Mouse (Mus musculus): ENCODE measurements around the gene Alox5ap. TPM values are rescaled to one million over a fixed set of nuclear protein-coding genes. Genes with fewer than 3 reads are reported as not detected.

The Alox5ap gene
- polyA plus RNA-seq, 1 experiment from 2014 or later = 11.2 TPM

DNA sequence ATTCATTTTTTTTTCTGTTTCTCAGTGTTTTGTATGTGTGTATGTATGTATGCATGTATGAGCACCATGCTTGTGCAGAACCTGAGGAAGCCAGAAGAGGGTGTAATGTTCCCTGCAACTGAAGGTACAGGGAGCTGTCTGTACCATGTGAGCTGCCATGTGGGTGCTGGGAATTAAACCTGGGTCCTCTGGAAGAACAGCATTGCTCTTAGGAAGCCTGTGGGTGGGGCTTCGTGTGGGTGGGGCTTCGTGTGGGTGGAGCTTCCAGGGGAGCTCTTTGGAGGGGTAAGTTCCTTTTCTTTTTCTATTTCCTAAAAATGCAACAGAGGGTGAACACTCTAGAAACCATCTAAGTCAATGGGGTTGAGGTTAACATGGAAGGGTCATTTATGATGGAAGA is 11.1 kb upstream of the Alox5ap start:
- no peak for ATAC-seq (ENCODE audit: insufficient number of reproducible peaks, insufficient read depth, low FRiP score, low read depth)
- Histone ChIP-seq H3K9me3 (ENCODE audit: control insufficient read depth, low read depth, low read length) (no peaks in the 10 kb centered on the region), H3K4me1 (ENCODE audit: control insufficient read depth, insufficient read depth, low read length) (no peaks in the 10 kb centered on the region), H3K27ac (ENCODE audit: low read length) (no peak overlapping the region), H3K4me3 (ENCODE audit: low read depth, low read length) (no peak overlapping the region), H3K4me2 (replicated peaks; ENCODE audit: low read depth, low read length) (no peak overlapping the region), H3K9ac (replicated peaks; ENCODE audit: low read depth, low read length) (no peak overlapping the region), H3K36me3 (ENCODE audit: control insufficient read depth, insufficient read depth, low read length) (no peaks in the 10 kb centered on the region), H3K27me3 (ENCODE audit: control insufficient read depth, insufficient read depth, low read length) (no peaks in the 10 kb centered on the region)
- 62% methylated on average over 2 of the region's 2 CpGs for WGBS

DNA sequence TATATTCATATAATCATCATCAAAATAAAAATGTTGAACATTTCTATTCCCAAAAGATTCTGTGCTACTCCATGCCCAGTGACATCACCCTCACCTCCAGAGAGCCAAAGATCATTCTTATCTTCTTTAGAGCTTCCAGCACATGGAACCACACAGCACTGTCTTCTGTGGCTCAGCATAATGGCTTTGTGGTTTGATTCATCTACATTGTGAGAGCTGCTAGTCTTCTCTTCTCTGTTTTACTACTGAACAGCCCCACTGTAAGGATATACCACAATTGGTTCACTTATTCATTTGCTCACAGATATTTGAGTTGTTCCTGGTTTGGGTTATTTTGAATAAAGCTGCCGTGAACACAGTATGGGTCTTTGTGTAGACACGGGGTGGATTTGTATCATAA is 9.0 kb upstream of the Alox5ap start:
- 86% methylated on average over 2 of the region's 2 CpGs for whole genome bisulfite sequencing
- Histone ChIP-seq H3K4me2 (replicated peaks; ENCODE audit: low read depth, low read length) (no peak overlapping the region), H3K9me3 (ENCODE audit: control insufficient read depth, low read depth, low read length) (no peaks in the 10 kb centered on the region), H3K27ac (ENCODE audit: low read length) (no peak overlapping the region), H3K36me3 (ENCODE audit: control insufficient read depth, insufficient read depth, low read length) (no peaks in the 10 kb centered on the region), H3K4me3 (ENCODE audit: low read depth, low read length) (no peak overlapping the region), H3K4me1 (ENCODE audit: control insufficient read depth, insufficient read depth, low read length) (no peaks in the 10 kb centered on the region), H3K9ac (replicated peaks; ENCODE audit: low read depth, low read length) (no peak overlapping the region), H3K27me3 (ENCODE audit: control insufficient read depth, insufficient read depth, low read length) (no peaks in the 10 kb centered on the region)
- ATAC-seq (ENCODE audit: insufficient number of reproducible peaks, insufficient read depth, low FRiP score, low read depth) = no peak

DNA sequence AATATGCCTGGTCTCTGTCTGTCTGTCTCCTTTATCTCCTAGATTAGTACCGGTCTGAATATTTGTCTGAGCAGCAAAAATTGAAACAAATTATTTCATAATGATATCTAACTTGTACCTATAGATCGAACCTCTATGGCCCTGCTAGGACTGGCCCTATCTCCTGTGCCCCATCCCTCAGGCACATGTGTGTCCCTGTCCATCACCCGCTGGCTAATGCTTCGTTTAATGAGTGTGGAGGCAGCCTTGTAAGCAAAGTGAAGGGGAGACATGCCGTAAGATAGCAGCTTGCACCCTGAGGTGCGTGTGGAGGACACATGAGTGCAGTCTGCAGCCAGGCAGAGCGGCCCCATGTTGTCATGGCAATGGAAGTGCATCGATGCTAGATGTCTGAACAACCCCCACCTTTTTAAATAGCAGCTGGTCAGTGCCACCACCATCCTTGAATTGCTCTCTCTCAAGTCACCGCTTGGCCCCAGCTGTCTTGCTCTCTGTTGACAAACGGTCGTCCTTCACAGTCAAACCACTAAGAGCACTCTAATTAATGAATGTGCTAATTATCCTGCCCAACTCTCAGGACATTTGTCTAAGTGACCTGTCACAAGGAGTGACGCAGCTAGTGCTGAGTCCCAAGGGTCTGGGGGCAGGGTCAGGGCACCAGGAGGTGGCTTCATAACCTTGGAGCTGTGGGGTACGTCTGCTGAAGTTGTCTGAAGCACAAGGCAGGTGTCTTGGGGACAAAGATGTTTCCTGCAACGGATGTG is 6.9 kb upstream of the Alox5ap start:
- no peak overlapping the region for H3K4me2 ChIP-seq (replicated peaks; ENCODE audit: low read depth, low read length)
- no peak for ATAC-seq (ENCODE audit: insufficient number of reproducible peaks, insufficient read depth, low FRiP score, low read depth)
- no peak overlapping the region for H3K4me3 ChIP-seq (ENCODE audit: low read depth, low read length)
- no peak overlapping the region; the same call in 1 of the 2 replicates for H3K27ac ChIP-seq (ENCODE audit: low read length)
- H3K9me3 ChIP-seq (ENCODE audit: control insufficient read depth, low read depth, low read length) = no peaks in the 10 kb centered on the region
- no peak overlapping the region for H3K9ac ChIP-seq (replicated peaks; ENCODE audit: low read depth, low read length)
- 50% methylated on average over 14 of the region's 14 CpGs for WGBS
- no peaks in the 10 kb centered on the region for H3K27me3 ChIP-seq (ENCODE audit: control insufficient read depth, insufficient read depth, low read length)
- H3K4me1 ChIP-seq (ENCODE audit: control insufficient read depth, insufficient read depth, low read length) = no peaks in the 10 kb centered on the region
- no peaks in the 10 kb centered on the region for H3K36me3 ChIP-seq (ENCODE audit: control insufficient read depth, insufficient read depth, low read length)

DNA sequence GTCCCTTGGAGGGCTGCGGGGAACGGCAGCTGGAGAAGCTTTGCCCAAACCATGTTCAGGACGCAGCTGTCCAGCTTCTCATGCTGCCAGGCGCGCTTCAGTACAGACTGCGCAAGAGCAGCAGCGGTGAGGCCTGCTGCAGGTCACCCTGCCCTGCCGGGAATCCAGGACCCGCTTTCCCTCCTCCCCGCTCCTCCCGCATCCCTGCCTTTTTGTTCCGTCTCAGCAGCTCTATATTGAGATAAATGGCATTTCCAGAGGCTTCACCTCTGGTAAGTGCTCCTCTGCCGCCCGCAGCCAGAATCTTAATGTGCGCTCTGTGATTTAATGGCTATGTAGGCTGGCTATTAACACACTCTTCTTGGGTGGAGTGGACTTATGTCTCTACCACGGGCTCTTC is 5.5 kb upstream of the Alox5ap start:
- WGBS = 18% methylated on average over 16 of the region's 16 CpGs
- Histone ChIP-seq H3K4me3 (ENCODE audit: low read depth, low read length) (no peak overlapping the region), H3K4me2 (replicated peaks; ENCODE audit: low read depth, low read length) (peak overlapping the region; percentile 33), H3K27ac (ENCODE audit: low read length) (0 out of 2 replicates have a peak overlapping the region, but pooled peaks have one; percentile 10), H3K4me1 (ENCODE audit: control insufficient read depth, insufficient read depth, low read length) (no peaks in the 10 kb centered on the region), H3K9ac (replicated peaks; ENCODE audit: low read depth, low read length) (no peak overlapping the region), H3K27me3 (ENCODE audit: control insufficient read depth, insufficient read depth, low read length) (no peaks in the 10 kb centered on the region), H3K9me3 (ENCODE audit: control insufficient read depth, low read depth, low read length) (no peaks in the 10 kb centered on the region), H3K36me3 (ENCODE audit: control insufficient read depth, insufficient read depth, low read length) (no peaks in the 10 kb centered on the region)
- no peak; the same call in 1 of the 2 replicates for ATAC-seq (ENCODE audit: insufficient number of reproducible peaks, insufficient read depth, low FRiP score, low read depth)

DNA sequence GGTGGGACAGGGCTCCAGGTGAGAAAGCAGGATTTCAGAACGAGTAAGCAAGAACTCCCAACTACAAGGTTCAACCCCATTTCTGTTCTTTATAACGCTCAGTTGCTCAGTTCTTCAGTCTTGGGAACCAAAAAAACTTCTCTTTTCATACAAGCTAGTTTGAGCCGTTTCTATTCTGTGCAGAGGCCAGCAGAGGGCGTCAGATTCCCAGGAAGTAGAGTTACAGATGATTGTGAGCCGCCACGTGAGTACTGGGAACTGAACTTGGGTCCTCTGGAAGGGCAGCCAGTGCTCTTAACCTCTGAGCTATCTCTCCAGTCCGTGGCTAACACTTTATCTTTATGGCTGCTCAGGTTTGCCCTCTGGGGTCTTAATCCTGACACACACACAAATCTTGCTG is 3.1 kb upstream of the Alox5ap start:
- Histone ChIP-seq H3K4me2 (replicated peaks; ENCODE audit: low read depth, low read length) (no peak overlapping the region), H3K9me3 (ENCODE audit: control insufficient read depth, low read depth, low read length) (no peaks in the 10 kb centered on the region), H3K27me3 (ENCODE audit: control insufficient read depth, insufficient read depth, low read length) (no peaks in the 10 kb centered on the region), H3K27ac (ENCODE audit: low read length) (no peak overlapping the region), H3K36me3 (ENCODE audit: control insufficient read depth, insufficient read depth, low read length) (no peaks in the 10 kb centered on the region), H3K4me3 (ENCODE audit: low read depth, low read length) (no peak overlapping the region), H3K4me1 (ENCODE audit: control insufficient read depth, insufficient read depth, low read length) (no peaks in the 10 kb centered on the region), H3K9ac (replicated peaks; ENCODE audit: low read depth, low read length) (no peak overlapping the region)
- WGBS = 76% methylated on average over 7 of the region's 7 CpGs
- no peak for ATAC-seq (ENCODE audit: insufficient number of reproducible peaks, insufficient read depth, low FRiP score, low read depth)

DNA sequence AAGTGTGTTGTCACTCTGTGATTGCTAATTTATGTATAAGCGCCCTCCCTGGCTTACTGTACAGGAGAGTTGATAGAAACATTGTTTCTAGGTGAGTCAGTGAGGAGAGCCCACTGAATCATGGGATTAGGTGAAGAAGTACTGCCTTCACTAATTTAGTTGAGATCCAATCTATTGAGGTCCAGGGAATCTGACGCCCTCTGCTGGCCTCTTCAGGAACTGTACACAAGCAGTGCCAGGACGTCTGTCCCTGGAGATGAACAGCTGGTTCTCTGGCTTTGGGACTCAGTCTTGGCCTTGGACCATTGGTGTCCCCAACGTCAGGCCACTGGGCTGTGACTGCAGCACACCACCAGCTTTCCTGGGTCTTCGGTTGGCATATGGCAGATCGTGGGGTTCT is 2.7 kb upstream of the Alox5ap start:
- no peak overlapping the region for H3K9ac ChIP-seq (replicated peaks; ENCODE audit: low read depth, low read length)
- no peak overlapping the region for H3K27ac ChIP-seq (ENCODE audit: low read length)
- H3K4me1 ChIP-seq (ENCODE audit: control insufficient read depth, insufficient read depth, low read length) = no peaks in the 10 kb centered on the region
- H3K27me3 ChIP-seq (ENCODE audit: control insufficient read depth, insufficient read depth, low read length) = no peaks in the 10 kb centered on the region
- H3K36me3 ChIP-seq (ENCODE audit: control insufficient read depth, insufficient read depth, low read length) = no peaks in the 10 kb centered on the region
- H3K4me3 ChIP-seq (ENCODE audit: low read depth, low read length) = no peak overlapping the region
- no peak overlapping the region for H3K4me2 ChIP-seq (replicated peaks; ENCODE audit: low read depth, low read length)
- ATAC-seq (ENCODE audit: insufficient number of reproducible peaks, insufficient read depth, low FRiP score, low read depth) = no peak
- no peaks in the 10 kb centered on the region for H3K9me3 ChIP-seq (ENCODE audit: control insufficient read depth, low read depth, low read length)
- WGBS = 61% methylated on average over 6 of the region's 6 CpGs

DNA sequence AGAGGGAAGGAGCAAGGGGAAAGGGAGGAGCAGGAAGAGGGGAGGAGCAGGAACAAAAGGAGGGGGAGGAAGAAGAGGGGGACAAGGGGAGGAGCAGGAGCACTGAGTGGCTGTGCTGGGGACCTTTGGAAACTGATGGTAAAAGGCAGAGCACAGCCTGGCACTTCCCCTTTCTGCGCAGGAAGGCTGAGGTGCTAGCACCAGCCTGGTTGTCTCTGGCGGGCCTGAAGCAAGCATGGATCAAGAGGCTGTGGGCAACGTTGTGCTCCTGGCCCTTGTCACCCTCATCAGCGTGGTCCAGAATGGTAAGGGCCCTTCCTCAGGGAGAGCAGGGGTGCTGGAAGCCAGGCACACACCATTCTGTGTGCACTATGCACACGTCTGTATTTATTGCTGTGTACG is 312 bp downstream of the Alox5ap start:
- no peaks in the 10 kb centered on the region for H3K36me3 ChIP-seq (ENCODE audit: control insufficient read depth, insufficient read depth, low read length)
- no peaks in the 10 kb centered on the region for H3K9me3 ChIP-seq (ENCODE audit: control insufficient read depth, low read depth, low read length)
- H3K4me2 ChIP-seq (replicated peaks; ENCODE audit: low read depth, low read length) = no peak overlapping the region
- no peak overlapping the region for H3K9ac ChIP-seq (replicated peaks; ENCODE audit: low read depth, low read length)
- no peaks in the 10 kb centered on the region for H3K27me3 ChIP-seq (ENCODE audit: control insufficient read depth, insufficient read depth, low read length)
- H3K27ac ChIP-seq (ENCODE audit: low read length) = no peak overlapping the region
- H3K4me3 ChIP-seq (ENCODE audit: low read depth, low read length) = no peak overlapping the region
- WGBS = 49% methylated on average over 5 of the region's 6 CpGs
- H3K4me1 ChIP-seq (ENCODE audit: control insufficient read depth, insufficient read depth, low read length) = no peaks in the 10 kb centered on the region
- peak; percentile 26; the same call in 1 of the 2 replicates for ATAC-seq (ENCODE audit: insufficient number of reproducible peaks, insufficient read depth, low FRiP score, low read depth)

DNA sequence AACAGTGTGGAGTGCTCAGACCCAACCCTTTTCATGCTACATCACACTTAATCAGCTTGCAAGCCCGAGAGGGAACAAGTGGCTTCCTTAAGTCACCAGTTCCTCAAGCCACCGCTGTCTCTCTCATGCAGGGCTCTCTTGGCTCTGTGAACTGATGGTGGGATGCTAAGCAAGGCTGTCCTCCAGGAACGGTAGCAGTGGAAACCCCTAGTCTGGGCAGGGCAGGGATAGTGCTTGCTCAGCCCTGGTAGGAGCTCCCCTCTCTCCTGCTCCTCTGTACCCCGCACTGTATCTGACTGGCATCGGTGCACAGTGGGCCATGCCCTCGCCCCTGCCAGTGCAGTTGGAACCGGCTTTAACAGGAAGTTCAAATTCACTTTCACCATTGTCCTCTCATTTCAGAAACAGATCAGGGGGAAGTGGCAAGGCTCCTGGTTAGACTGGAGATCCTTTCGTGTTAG is 2.2 kb downstream of the Alox5ap start:
- H3K36me3 ChIP-seq (ENCODE audit: control insufficient read depth, insufficient read depth, low read length) = no peaks in the 10 kb centered on the region
- H3K9ac ChIP-seq (replicated peaks; ENCODE audit: low read depth, low read length) = no peak overlapping the region
- no peak for ATAC-seq (ENCODE audit: insufficient number of reproducible peaks, insufficient read depth, low FRiP score, low read depth)
- H3K27ac ChIP-seq (ENCODE audit: low read length) = no peak overlapping the region
- no peaks in the 10 kb centered on the region for H3K4me1 ChIP-seq (ENCODE audit: control insufficient read depth, insufficient read depth, low read length)
- H3K9me3 ChIP-seq (ENCODE audit: control insufficient read depth, low read depth, low read length) = peaks cover 3% of the 10 kb centered on the region; the same call in 1 of the 2 replicates
- H3K4me3 ChIP-seq (ENCODE audit: low read depth, low read length) = no peak overlapping the region
- H3K27me3 ChIP-seq (ENCODE audit: control insufficient read depth, insufficient read depth, low read length) = no peaks in the 10 kb centered on the region
- 79% methylated on average over 8 of the region's 8 CpGs for WGBS
- no peak overlapping the region for H3K4me2 ChIP-seq (replicated peaks; ENCODE audit: low read depth, low read length)

DNA sequence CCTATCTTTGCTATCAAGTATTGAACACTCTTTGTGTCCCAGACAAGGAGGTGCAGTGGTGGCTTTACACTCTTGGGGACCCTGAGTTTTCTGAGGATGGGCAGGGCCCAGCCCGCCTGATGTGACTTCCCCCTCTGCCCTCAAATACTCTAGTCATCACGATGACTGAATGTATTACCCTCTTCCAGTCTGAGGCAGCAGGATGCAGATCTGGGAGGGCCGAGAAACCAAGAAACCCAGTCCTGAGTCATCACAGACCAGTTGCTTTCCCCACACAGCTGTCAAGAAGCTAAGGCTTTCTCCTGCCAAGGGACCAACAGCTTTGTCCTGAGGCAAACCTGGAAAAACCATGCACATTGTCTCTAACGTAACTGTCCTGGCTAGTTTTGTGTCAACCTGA is 2.9 kb downstream of the Alox5ap start:
- H3K4me3 ChIP-seq (ENCODE audit: low read depth, low read length) = no peak overlapping the region
- WGBS = 76% methylated on average over 4 of the region's 4 CpGs

More for the DNA sequence above, 2.9 kb downstream of the Alox5ap start:
- no peak for ATAC-seq (ENCODE audit: insufficient number of reproducible peaks, insufficient read depth, low FRiP score, low read depth)
- H3K9me3 ChIP-seq (ENCODE audit: control insufficient read depth, low read depth, low read length) = peaks cover 3% of the 10 kb centered on the region; the same call in 1 of the 2 replicates
- H3K27me3 ChIP-seq (ENCODE audit: control insufficient read depth, insufficient read depth, low read length) = no peaks in the 10 kb centered on the region
- H3K36me3 ChIP-seq (ENCODE audit: control insufficient read depth, insufficient read depth, low read length) = no peaks in the 10 kb centered on the region
- H3K9ac ChIP-seq (replicated peaks; ENCODE audit: low read depth, low read length) = no peak overlapping the region
- no peaks in the 10 kb centered on the region for H3K4me1 ChIP-seq (ENCODE audit: control insufficient read depth, insufficient read depth, low read length)
- no peak overlapping the region for H3K4me2 ChIP-seq (replicated peaks; ENCODE audit: low read depth, low read length)
- H3K27ac ChIP-seq (ENCODE audit: low read length) = no peak overlapping the region
